Mouse (Mus musculus) brain, embryonic 14.5 days (tissue): Measurements from ENCODE around the gene Crabp2. TPM values are rescaled to one million over a fixed set of nuclear protein-coding genes. Genes with fewer than 3 reads are reported as not detected.

Experiments used
- DNase-seq: peaks from one replicate; pipeline ENCODE4 v3.0.0-alpha.2; 2011; ENCODE audit warnings: low read depth
- CTCF ChIP-seq: fragments of 200-500 bp; IDR thresholded peaks from 2 replicates; pipeline ENCODE4 v1.5.1; 2012; ENCODE audit warnings: inconsistent platforms, mild to moderate bottlenecking, moderate library complexity, borderline replicate concordance; ENCODE audit not compliant: insufficient read depth, insufficient read length; ENCODE audit errors: extremely low read depth
- POLR2A ChIP-seq: fragments of 200-500 bp; IDR thresholded peaks from 2 replicates; pipeline ENCODE4 v1.6.1; 2012; ENCODE audit warnings: mild to moderate bottlenecking, inconsistent platforms, borderline replicate concordance; ENCODE audit not compliant: poor library complexity, insufficient read depth, insufficient read length, severe bottlenecking; ENCODE audit errors: extremely low read depth
- polyA plus RNA-seq: library from polyadenylated mRNA; depleted of rRNA; stranded (reverse); fragments of >200 nt; gene quantifications from 2 replicates; pipeline ENCODE4 v1.2.3, GENCODE M21; 2012

Gene Crabp2
- polyA plus RNA-seq, 1 experiment: 33.4 TPM

DNA sequence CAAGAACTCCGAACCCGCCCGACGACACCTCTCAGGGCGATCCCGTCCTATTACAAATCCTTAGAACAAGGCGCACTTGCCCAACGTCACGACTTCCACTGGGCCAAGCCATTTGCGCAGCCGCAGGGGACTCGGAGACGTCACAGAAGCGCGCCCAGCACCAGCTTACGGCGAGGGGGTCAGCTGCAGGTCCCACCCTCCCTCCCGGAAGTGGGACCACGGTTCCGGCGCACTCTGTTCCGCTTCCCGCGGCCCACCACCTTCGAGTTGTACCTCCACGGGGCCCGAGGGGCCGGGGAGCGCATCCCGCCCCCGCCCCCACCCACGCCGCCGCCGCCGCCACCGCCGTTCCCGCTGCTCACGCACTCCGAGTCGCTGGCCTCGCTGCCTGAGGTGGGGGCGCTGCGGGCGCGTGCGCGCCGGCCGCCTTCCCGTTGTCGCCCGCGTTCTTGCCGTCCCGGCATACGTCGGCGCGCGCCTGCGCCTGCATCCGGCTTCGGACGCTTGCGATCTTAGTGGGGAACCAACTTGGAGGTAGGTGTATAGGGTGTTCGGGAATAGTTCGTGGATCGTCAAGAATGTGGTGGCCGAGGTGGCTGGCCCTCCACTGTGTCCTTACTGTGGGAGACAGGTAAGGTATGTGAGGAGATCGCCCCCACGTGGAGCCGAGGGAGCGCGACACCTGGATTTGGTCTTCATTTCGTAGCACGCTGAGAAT lies 18.2 kb upstream of the Crabp2 start, which contains the start of the genes Isg20l2 and Rrnad1:
Gene Isg20l2, plus strand, starts transcription at position 237 of the 718 bp plus-strand sequence.
Gene Rrnad1, minus strand, starts transcription at position 640 of the 718 bp plus-strand sequence.
- TF ChIP-seq CTCF (peak; percentile 71), POLR2A (peak; percentile 23; the same call in 1 of the 2 replicates)
- peak; percentile 100 for DNase-seq

GRCm38 (mm10) chr3:87934026-87934425 lies 14.4 kb upstream of the Crabp2 start:
- TF ChIP-seq POLR2A (no peak), CTCF (no peak)

GRCm38 (mm10) chr3:87934501-87934900 lies 14.0 kb upstream of the Crabp2 start:
- DNase-seq: no peak
- no peak for TF ChIP-seq POLR2A
- 0 out of 2 replicates have a peak, but pooled peaks have one; percentile 3 for TF ChIP-seq CTCF

More at GRCm38 (mm10) chr3:87934026-87934425, 14.4 kb upstream of the Crabp2 start:
- no peak for DNase-seq

DNA sequence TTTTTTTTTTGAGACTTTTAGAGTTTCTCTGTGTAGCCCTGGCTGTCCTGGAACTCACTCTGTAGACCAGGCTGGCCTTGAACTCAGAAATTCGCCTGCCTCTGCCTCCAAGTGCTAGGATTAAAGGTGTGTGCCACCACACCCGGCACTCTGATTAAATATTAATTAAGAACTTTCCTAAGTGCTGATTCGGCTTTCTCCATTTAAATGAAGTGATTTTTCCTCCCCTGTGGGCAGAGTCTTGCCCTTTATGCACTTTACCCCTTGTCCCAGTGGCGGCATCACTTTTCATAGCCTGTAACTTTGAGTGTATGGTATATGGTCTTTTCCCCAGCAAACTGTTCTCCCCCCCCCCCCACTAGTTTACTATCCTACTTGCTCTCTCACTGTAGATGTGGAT lies 13.3 kb upstream of the Crabp2 start:
- DNase-seq: no peak
- TF ChIP-seq CTCF (no peak), POLR2A (no peak)

DNA sequence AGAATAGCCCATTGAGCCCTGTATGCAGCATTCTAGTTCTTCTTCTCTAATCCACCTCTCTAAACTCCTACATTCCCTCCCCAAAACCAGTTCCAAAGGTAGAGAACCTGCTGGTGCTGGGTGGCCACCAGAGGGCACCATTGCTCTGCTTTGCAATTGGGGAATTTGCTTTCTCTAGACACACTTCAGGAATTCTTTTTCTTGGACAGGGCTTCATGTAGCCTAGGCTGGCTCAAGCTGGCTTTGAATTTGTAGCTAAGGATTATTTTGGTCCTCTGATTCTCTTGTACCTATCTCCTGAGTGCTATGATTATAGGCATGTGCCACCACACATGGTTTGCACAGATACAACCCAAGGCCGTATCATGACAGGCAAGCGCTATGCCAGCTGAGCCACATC lies 12.7 kb upstream of the Crabp2 start:
- TF ChIP-seq POLR2A (no peak), CTCF (peak; percentile 92)
- DNase-seq: peak; percentile 89

GRCm38 (mm10) chr3:87940611-87941010 lies 7.9 kb upstream of the Crabp2 start:
- no peak for DNase-seq
- TF ChIP-seq POLR2A: no peak
- no peak for TF ChIP-seq CTCF

DNA sequence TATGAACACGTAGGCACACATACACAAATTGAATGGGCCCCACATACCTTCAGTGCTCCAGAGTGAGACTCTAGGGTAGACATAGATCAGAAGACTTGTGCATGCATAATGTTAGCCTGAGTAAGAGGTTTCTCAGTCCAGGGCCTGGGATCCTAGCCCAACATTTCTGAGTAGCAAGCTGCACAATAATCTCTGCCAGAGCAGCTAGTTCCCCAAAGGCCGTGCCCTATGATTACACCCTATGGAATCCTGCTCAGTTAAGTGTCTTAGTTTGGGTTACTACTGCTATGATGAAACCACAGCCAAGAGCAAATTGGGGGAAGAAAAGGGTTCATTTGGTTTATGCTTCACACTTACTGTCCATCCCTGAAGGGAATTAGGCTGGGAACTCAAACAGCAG lies 6.0 kb upstream of the Crabp2 start:
- DNase-seq: no peak
- no peak for TF ChIP-seq CTCF
- no peak for TF ChIP-seq POLR2A

DNA sequence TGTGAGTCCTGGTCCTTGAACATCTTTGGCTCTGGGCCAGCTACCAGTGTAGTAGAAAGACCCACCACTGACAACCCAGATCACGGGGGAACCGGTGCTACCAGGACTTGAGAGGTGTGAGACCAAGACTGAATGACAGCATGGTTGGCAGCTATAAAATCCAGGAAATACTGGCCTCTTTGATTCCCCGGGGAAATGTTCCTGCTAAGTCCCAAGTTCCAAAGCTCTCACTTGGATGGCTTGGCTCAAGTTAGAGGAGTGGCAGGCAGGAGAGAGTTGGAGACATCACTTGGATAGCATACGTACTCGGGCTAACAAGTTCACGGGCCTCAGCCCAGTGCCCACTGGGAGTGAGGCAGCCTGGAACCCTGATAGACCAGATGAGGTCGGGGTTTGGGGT lies 4.9 kb upstream of the Crabp2 start:
- no peak for DNase-seq
- TF ChIP-seq CTCF (no peak), POLR2A (no peak)

GRCm38 (mm10) chr3:87944838-87945600 lies 3.4 kb upstream of the Crabp2 start:
- TF ChIP-seq POLR2A (no peak), CTCF (no peak)
- DNase-seq: peak; percentile 74

DNA sequence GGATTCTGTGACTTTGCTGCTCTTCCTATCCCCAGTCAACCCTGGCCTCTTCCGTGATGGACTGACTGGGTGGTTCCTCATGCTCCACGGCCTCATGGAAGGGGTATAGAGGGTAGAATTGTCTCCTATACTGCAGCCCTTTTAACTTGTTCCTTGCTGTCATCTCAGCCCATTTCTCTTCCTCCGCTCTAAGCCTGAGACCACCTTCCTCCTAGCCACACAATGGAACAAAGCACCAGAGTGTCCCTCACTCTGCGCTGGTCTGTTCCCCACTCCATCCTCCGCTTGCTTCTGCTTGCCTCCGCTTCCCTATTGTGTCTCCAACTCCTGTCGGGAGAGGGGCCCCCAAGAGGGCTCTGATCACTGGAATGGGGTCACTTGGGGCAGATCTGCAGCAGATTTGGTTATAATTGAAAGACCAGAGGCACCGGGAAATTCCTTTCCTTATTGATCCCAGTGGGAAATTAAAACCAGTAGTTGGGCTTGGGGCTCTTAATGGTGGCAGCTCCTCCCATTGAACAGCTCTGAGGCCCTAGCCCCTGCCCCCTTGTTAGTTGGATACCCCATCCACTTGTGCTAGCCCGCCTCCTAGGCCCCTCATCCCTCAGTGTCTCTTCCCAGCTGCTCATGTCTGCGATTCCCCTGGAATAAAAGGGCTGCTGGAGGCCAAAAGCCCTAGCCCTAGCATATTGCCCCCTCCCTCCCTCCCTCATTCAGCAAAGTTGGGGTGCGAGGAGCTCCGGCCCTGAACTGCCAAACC lies 2.5 kb upstream of the Crabp2 start:
- no peak for TF ChIP-seq POLR2A
- TF ChIP-seq CTCF: no peak
- DNase-seq: peak; percentile 47

DNA sequence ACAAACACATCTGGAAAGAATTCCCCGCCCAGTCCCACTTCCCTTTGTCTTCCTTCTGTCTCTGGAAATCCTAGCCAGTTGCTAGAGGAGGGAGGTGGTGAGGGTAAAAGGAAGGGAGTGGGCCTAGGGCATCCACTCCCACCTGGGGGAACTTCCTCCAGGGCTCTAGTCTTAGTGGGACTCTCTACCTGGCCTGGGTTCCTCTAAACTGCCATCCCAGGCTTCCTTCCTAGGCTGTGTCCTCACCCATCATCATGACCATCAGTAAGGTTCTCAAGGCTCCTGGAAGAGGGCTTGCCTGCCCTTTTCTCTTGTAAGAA lies 2.0 kb upstream of the Crabp2 start:
- TF ChIP-seq CTCF (no peak), POLR2A (no peak)
- no peak for DNase-seq

- peak; percentile 35 for DNase-seq
- TF ChIP-seq CTCF: no peak
- TF ChIP-seq POLR2A: no peak
Observed at GRCm38 (mm10) chr3:87947056-87947810, 1.2 kb upstream of the Crabp2 start.
